Mouse (Mus musculus): Measurements from ENCODE around the gene Pcsk2. TPM values are rescaled to one million over a fixed set of nuclear protein-coding genes. Genes with fewer than 3 reads are reported as not detected.

Gene Pcsk2
- polyA plus RNA-seq, 1 experiment: 0.08 TPM

- no peak for DNase-seq
- H3K27me3 ChIP-seq (ENCODE audit: control insufficient read depth, insufficient read depth, low read length): no peaks in the 10 kb centered on the region
- H3K27ac ChIP-seq (ENCODE audit: control insufficient read depth, insufficient read depth, low read length): no peak overlapping the region
- no peak for TF ChIP-seq POLR2A (IDR thresholded peaks at IDR 0.05; ENCODE audit: control insufficient read depth, extremely low read depth, insufficient read depth, low read length, poor library complexity)
- no peak for TF ChIP-seq CTCF (IDR thresholded peaks at IDR 0.05; ENCODE audit: borderline replicate concordance, control insufficient read depth, extremely low read depth, insufficient read depth, low read length, poor library complexity)
- 19% methylated on average over 4 of the region's 4 CpGs for WGBS
- H3K4me3 ChIP-seq (ENCODE audit: control insufficient read depth, insufficient read depth, low read length): no peak overlapping the region
- no peaks in the 10 kb centered on the region for H3K4me1 ChIP-seq (replicated peaks; ENCODE audit: control insufficient read depth, insufficient read depth, low read length)
- no peaks in the 10 kb centered on the region for H3K36me3 ChIP-seq (ENCODE audit: control insufficient read depth, insufficient read depth, low read length)
Observed at GRCm38 (mm10) chr2:143776448-143776847, 230.5 kb downstream of the Pcsk2 start.

- no peaks in the 10 kb centered on the region for H3K36me3 ChIP-seq (ENCODE audit: control insufficient read depth, insufficient read depth, low read length)
- no peaks in the 10 kb centered on the region for H3K4me1 ChIP-seq (replicated peaks; ENCODE audit: control insufficient read depth, insufficient read depth, low read length)
- H3K27me3 ChIP-seq (ENCODE audit: control insufficient read depth, insufficient read depth, low read length): no peaks in the 10 kb centered on the region
- TF ChIP-seq POLR2A (IDR thresholded peaks at IDR 0.05; ENCODE audit: control insufficient read depth, extremely low read depth, insufficient read depth, low read length, poor library complexity) (no peak), CTCF (IDR thresholded peaks at IDR 0.05; ENCODE audit: borderline replicate concordance, control insufficient read depth, extremely low read depth, insufficient read depth, low read length, poor library complexity) (no peak)
- no peak overlapping the region for H3K4me3 ChIP-seq (ENCODE audit: control insufficient read depth, insufficient read depth, low read length)
- no peak overlapping the region for H3K27ac ChIP-seq (ENCODE audit: control insufficient read depth, insufficient read depth, low read length)
- DNase-seq: no peak
- WGBS: 96% methylated on average over 2 of the region's 2 CpGs
Observed at GRCm38 (mm10) chr2:143780310-143780709, 234.4 kb downstream of the Pcsk2 start.

GRCm38 (mm10) chr2:143789911-143790310 lies 244.0 kb downstream of the Pcsk2 start:
- Histone ChIP-seq H3K4me3 (ENCODE audit: control insufficient read depth, insufficient read depth, low read length) (no peak overlapping the region), H3K36me3 (ENCODE audit: control insufficient read depth, insufficient read depth, low read length) (no peaks in the 10 kb centered on the region)
- 86% methylated on average over 5 of the region's 5 CpGs for WGBS

GRCm38 (mm10) chr2:143795858-143796257 lies 249.9 kb downstream of the Pcsk2 start:
- no peak for TF ChIP-seq CTCF (IDR thresholded peaks at IDR 0.05; ENCODE audit: borderline replicate concordance, control insufficient read depth, extremely low read depth, insufficient read depth, low read length, poor library complexity)
- no peak for TF ChIP-seq POLR2A (IDR thresholded peaks at IDR 0.05; ENCODE audit: control insufficient read depth, extremely low read depth, insufficient read depth, low read length, poor library complexity)
- no peak overlapping the region for H3K4me3 ChIP-seq (ENCODE audit: control insufficient read depth, insufficient read depth, low read length)
- 95% methylated on average over 4 of the region's 4 CpGs for WGBS
- H3K36me3 ChIP-seq (ENCODE audit: control insufficient read depth, insufficient read depth, low read length): no peaks in the 10 kb centered on the region
- no peak overlapping the region for H3K27ac ChIP-seq (ENCODE audit: control insufficient read depth, insufficient read depth, low read length)
- H3K4me1 ChIP-seq (replicated peaks; ENCODE audit: control insufficient read depth, insufficient read depth, low read length): no peaks in the 10 kb centered on the region
- H3K27me3 ChIP-seq (ENCODE audit: control insufficient read depth, insufficient read depth, low read length): no peaks in the 10 kb centered on the region
- DNase-seq: no peak

More at GRCm38 (mm10) chr2:143789911-143790310, 244.0 kb downstream of the Pcsk2 start:
- H3K4me1 ChIP-seq (replicated peaks; ENCODE audit: control insufficient read depth, insufficient read depth, low read length): no peaks in the 10 kb centered on the region
- no peaks in the 10 kb centered on the region for H3K27me3 ChIP-seq (ENCODE audit: control insufficient read depth, insufficient read depth, low read length)
- no peak for DNase-seq
- no peak for TF ChIP-seq POLR2A (IDR thresholded peaks at IDR 0.05; ENCODE audit: control insufficient read depth, extremely low read depth, insufficient read depth, low read length, poor library complexity)
- no peak for TF ChIP-seq CTCF (IDR thresholded peaks at IDR 0.05; ENCODE audit: borderline replicate concordance, control insufficient read depth, extremely low read depth, insufficient read depth, low read length, poor library complexity)
- H3K27ac ChIP-seq (ENCODE audit: control insufficient read depth, insufficient read depth, low read length): no peak overlapping the region

GRCm38 (mm10) chr2:143796335-143797013 lies 250.5 kb downstream of the Pcsk2 start:
- Histone ChIP-seq H3K4me3 (ENCODE audit: control insufficient read depth, insufficient read depth, low read length) (no peak overlapping the region), H3K36me3 (ENCODE audit: control insufficient read depth, insufficient read depth, low read length) (no peaks in the 10 kb centered on the region), H3K4me1 (replicated peaks; ENCODE audit: control insufficient read depth, insufficient read depth, low read length) (no peaks in the 10 kb centered on the region), H3K27me3 (ENCODE audit: control insufficient read depth, insufficient read depth, low read length) (no peaks in the 10 kb centered on the region), H3K27ac (ENCODE audit: control insufficient read depth, insufficient read depth, low read length) (no peak overlapping the region)
- TF ChIP-seq CTCF (IDR thresholded peaks at IDR 0.05; ENCODE audit: borderline replicate concordance, control insufficient read depth, extremely low read depth, insufficient read depth, low read length, poor library complexity) (no peak), POLR2A (IDR thresholded peaks at IDR 0.05; ENCODE audit: control insufficient read depth, extremely low read depth, insufficient read depth, low read length, poor library complexity) (no peak)
- DNase-seq: no peak
- WGBS: 78% methylated on average over 4 of the region's 4 CpGs

GRCm38 (mm10) chr2:143801097-143801496 lies 255.1 kb downstream of the Pcsk2 start:
- H3K36me3 ChIP-seq (ENCODE audit: control insufficient read depth, insufficient read depth, low read length): no peaks in the 10 kb centered on the region
- 60% methylated on average over 5 of the region's 5 CpGs for WGBS
- no peak overlapping the region for H3K4me3 ChIP-seq (ENCODE audit: control insufficient read depth, insufficient read depth, low read length)
- no peak overlapping the region for H3K27ac ChIP-seq (ENCODE audit: control insufficient read depth, insufficient read depth, low read length)
- DNase-seq: no peak
- H3K4me1 ChIP-seq (replicated peaks; ENCODE audit: control insufficient read depth, insufficient read depth, low read length): no peaks in the 10 kb centered on the region
- TF ChIP-seq POLR2A (IDR thresholded peaks at IDR 0.05; ENCODE audit: control insufficient read depth, extremely low read depth, insufficient read depth, low read length, poor library complexity): no peak
- no peak for TF ChIP-seq CTCF (IDR thresholded peaks at IDR 0.05; ENCODE audit: borderline replicate concordance, control insufficient read depth, extremely low read depth, insufficient read depth, low read length, poor library complexity)
- H3K27me3 ChIP-seq (ENCODE audit: control insufficient read depth, insufficient read depth, low read length): no peaks in the 10 kb centered on the region
